Mouse (Mus musculus): ENCODE measurements around the gene Hoxd3. TPM values are rescaled to one million over a fixed set of nuclear protein-coding genes. Genes with fewer than 3 reads are reported as not detected.
A peak's percentile ranks its signal among the peaks of the same experiment; 100 is the strongest.

The Hoxd3 gene
- polyA plus RNA-seq, 1 experiment from 2014 or later: 0.07 TPM

GRCm38 (mm10) chr2:74752431-74753174, 40.9 kb downstream of the Hoxd3 start:
- no peaks in the 10 kb centered on the region for H3K36me3 ChIP-seq (ENCODE audit: control insufficient read depth, insufficient read depth, low read length)
- DNase-seq (ENCODE audit: low spot score, missing footprints): peak; percentile 96
- WGBS: 1% methylated on average over 45 of the region's 45 CpGs
- H3K4me1 ChIP-seq (ENCODE audit: control insufficient read depth, insufficient read depth, low read length): peaks cover 9% of the 10 kb centered on the region
- H3K27me3 ChIP-seq (ENCODE audit: control insufficient read depth, insufficient read depth, low read length): peaks cover 83% of the 10 kb centered on the region
- H3K27ac ChIP-seq (ENCODE audit: low read depth, low read length): no peak overlapping the region
- ATAC-seq (ENCODE audit: low FRiP score): no peak
- H3K4me2 ChIP-seq: peak overlapping the region; percentile 33
- H3K4me3 ChIP-seq (ENCODE audit: low read depth, low read length): peak overlapping the region; percentile 13
- no peak overlapping the region for H3K9ac ChIP-seq (ENCODE audit: low read length)
- H3K9me3 ChIP-seq (ENCODE audit: control insufficient read depth, low read length): no peaks in the 10 kb centered on the region

DNA sequence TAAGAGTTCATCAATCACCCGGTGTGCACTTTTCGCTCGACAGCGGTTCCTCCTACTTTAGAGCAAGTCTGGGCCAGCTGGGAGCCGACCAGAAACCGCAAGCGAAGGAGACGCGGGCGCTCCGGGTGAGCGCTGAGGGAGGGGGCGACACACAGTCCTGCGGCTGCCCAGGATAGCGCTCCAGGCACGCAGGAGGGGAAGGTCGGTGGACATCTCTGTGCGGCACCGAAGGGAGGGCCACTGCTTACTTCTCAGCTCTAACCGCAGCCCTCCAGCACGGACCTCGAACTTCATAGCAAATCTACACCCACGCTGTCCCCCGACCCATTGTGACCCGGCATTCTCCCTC, 41.4 kb downstream of the Hoxd3 start:
- no peak for ATAC-seq (ENCODE audit: low FRiP score)
- H3K4me3 ChIP-seq (ENCODE audit: low read depth, low read length): peak overlapping the region; percentile 13
- 0% methylated on average over 25 of the region's 25 CpGs for WGBS
- no peak overlapping the region for H3K27ac ChIP-seq (ENCODE audit: low read depth, low read length)
- peaks cover 9% of the 10 kb centered on the region for H3K4me1 ChIP-seq (ENCODE audit: control insufficient read depth, insufficient read depth, low read length)
- H3K27me3 ChIP-seq (ENCODE audit: control insufficient read depth, insufficient read depth, low read length): peaks cover 80% of the 10 kb centered on the region
- H3K4me2 ChIP-seq: peak overlapping the region; percentile 33
- H3K9ac ChIP-seq (ENCODE audit: low read length): no peak overlapping the region
- H3K9me3 ChIP-seq (ENCODE audit: control insufficient read depth, low read length): no peaks in the 10 kb centered on the region
- no peaks in the 10 kb centered on the region for H3K36me3 ChIP-seq (ENCODE audit: control insufficient read depth, insufficient read depth, low read length)
- no peak for DNase-seq (ENCODE audit: low spot score, missing footprints)

DNA sequence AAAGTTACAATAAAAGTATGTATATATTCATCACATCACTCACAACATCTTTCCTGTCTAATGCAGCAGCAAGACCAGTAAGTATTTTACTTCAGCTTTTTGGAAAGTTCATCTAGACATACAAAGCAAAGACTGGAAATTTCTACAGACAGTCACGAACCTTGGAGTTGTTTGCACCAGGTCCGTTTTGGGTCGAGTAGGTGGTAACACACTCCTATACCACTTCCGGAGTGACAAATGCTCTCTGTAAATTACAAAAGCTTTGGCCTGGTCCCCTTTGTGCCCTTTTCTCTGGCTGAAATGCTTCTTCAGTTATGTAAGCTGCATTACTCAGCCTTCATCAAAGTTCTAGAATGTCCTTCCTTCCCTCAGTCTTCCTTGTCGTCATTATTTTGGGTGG, 42.0 kb downstream of the Hoxd3 start:
- WGBS: 14% methylated on average over 5 of the region's 5 CpGs
- H3K4me2 ChIP-seq: no peak overlapping the region
- no peak for ATAC-seq (ENCODE audit: low FRiP score)

DNA sequence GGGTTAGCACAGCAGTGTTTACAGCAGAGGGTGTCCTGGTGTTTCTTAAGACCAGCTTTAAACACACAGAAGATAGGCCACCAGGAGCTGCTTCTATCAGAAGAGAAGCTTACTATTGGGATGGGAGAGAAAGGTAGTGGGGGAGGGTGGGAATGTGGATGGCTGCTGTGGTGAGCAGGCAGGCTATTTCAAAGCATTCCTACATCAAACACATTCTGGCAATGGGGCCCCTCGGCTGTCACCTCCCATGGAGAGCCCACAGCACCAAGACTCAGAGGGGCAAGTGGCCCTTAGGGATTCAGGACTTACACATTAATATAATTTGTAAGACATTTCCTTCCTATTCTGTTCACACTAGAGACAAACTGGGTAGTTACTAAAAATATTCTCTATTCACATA, 48.4 kb downstream of the Hoxd3 start:
- Histone ChIP-seq H3K4me3 (ENCODE audit: low read depth, low read length) (no peak overlapping the region), H3K27ac (ENCODE audit: low read depth, low read length) (no peak overlapping the region), H3K27me3 (ENCODE audit: control insufficient read depth, insufficient read depth, low read length) (peaks cover 74% of the 10 kb centered on the region), H3K4me2 (no peak overlapping the region), H3K36me3 (ENCODE audit: control insufficient read depth, insufficient read depth, low read length) (no peaks in the 10 kb centered on the region), H3K9me3 (ENCODE audit: control insufficient read depth, low read length) (no peaks in the 10 kb centered on the region), H3K4me1 (ENCODE audit: control insufficient read depth, insufficient read depth, low read length) (peaks cover 14% of the 10 kb centered on the region), H3K9ac (ENCODE audit: low read length) (no peak overlapping the region)
- ATAC-seq (ENCODE audit: low FRiP score) (no peak), DNase-seq (ENCODE audit: low spot score, missing footprints) (peak; percentile 83)
- 0% methylated on average over 1 of the region's 1 CpGs for WGBS

More for the DNA sequence above, 42.0 kb downstream of the Hoxd3 start:
- no peaks in the 10 kb centered on the region for H3K36me3 ChIP-seq (ENCODE audit: control insufficient read depth, insufficient read depth, low read length)
- H3K4me1 ChIP-seq (ENCODE audit: control insufficient read depth, insufficient read depth, low read length): peaks cover 9% of the 10 kb centered on the region
- H3K9me3 ChIP-seq (ENCODE audit: control insufficient read depth, low read length): no peaks in the 10 kb centered on the region
- H3K9ac ChIP-seq (ENCODE audit: low read length): no peak overlapping the region
- peak; percentile 90 for DNase-seq (ENCODE audit: low spot score, missing footprints)
- H3K4me3 ChIP-seq (ENCODE audit: low read depth, low read length): no peak overlapping the region
- peaks cover 80% of the 10 kb centered on the region for H3K27me3 ChIP-seq (ENCODE audit: control insufficient read depth, insufficient read depth, low read length)
- no peak overlapping the region for H3K27ac ChIP-seq (ENCODE audit: low read depth, low read length)

- Histone ChIP-seq H3K9ac (ENCODE audit: low read length) (no peak overlapping the region), H3K4me2 (no peak overlapping the region), H3K4me1 (ENCODE audit: control insufficient read depth, insufficient read depth, low read length) (peaks cover 14% of the 10 kb centered on the region), H3K4me3 (ENCODE audit: low read depth, low read length) (no peak overlapping the region), H3K9me3 (ENCODE audit: control insufficient read depth, low read length) (no peaks in the 10 kb centered on the region), H3K27ac (ENCODE audit: low read depth, low read length) (no peak overlapping the region), H3K36me3 (ENCODE audit: control insufficient read depth, insufficient read depth, low read length) (no peaks in the 10 kb centered on the region), H3K27me3 (ENCODE audit: control insufficient read depth, insufficient read depth, low read length) (peaks cover 74% of the 10 kb centered on the region)
- ATAC-seq (ENCODE audit: low FRiP score) (no peak), DNase-seq (ENCODE audit: low spot score, missing footprints) (peak; percentile 90)
- WGBS: 6% methylated on average over 13 of the region's 13 CpGs
Measured at GRCm38 (mm10) chr2:74761941-74762340, 50.2 kb downstream of the Hoxd3 start.

GRCm38 (mm10) chr2:74762522-74763244, 51.0 kb downstream of the Hoxd3 start, which contains the start of gene Hoxd1:
Gene Hoxd1 (plus strand): TSS chr2:74762980.
- Histone ChIP-seq H3K36me3 (ENCODE audit: control insufficient read depth, insufficient read depth, low read length) (no peaks in the 10 kb centered on the region), H3K4me1 (ENCODE audit: control insufficient read depth, insufficient read depth, low read length) (peaks cover 14% of the 10 kb centered on the region), H3K27ac (ENCODE audit: low read depth, low read length) (no peak within 1 kb of the TSS), H3K9ac (ENCODE audit: low read length) (no peak within 1 kb of the TSS), H3K4me2 (peak within 1 kb of the TSS; percentile 72), H3K27me3 (ENCODE audit: control insufficient read depth, insufficient read depth, low read length) (peaks cover 74% of the 10 kb centered on the region), H3K9me3 (ENCODE audit: control insufficient read depth, low read length) (no peaks in the 10 kb centered on the region), H3K4me3 (ENCODE audit: low read depth, low read length) (peak within 1 kb of the TSS; percentile 45)
- ATAC-seq (ENCODE audit: low FRiP score) (peak; percentile 86), DNase-seq (ENCODE audit: low spot score, missing footprints) (peak; percentile 95)
- WGBS: under 1% methylated on average over 56 of the region's 61 CpGs

- H3K4me3 ChIP-seq (ENCODE audit: low read depth, low read length): peak overlapping the region; percentile 45
- H3K27me3 ChIP-seq (ENCODE audit: control insufficient read depth, insufficient read depth, low read length): peaks cover 70% of the 10 kb centered on the region
- DNase-seq (ENCODE audit: low spot score, missing footprints) (peak; percentile 91), ATAC-seq (ENCODE audit: low FRiP score) (peak; percentile 52; the same call in 1 of the 2 replicates)
- H3K9me3 ChIP-seq (ENCODE audit: control insufficient read depth, low read length): no peaks in the 10 kb centered on the region
- no peak overlapping the region for H3K9ac ChIP-seq (ENCODE audit: low read length)
- WGBS: 2% methylated on average over 53 of the region's 53 CpGs
- H3K4me2 ChIP-seq: peak overlapping the region; percentile 72
- no peak overlapping the region for H3K27ac ChIP-seq (ENCODE audit: low read depth, low read length)
- H3K36me3 ChIP-seq (ENCODE audit: control insufficient read depth, insufficient read depth, low read length): no peaks in the 10 kb centered on the region
- H3K4me1 ChIP-seq (ENCODE audit: control insufficient read depth, insufficient read depth, low read length): peaks cover 14% of the 10 kb centered on the region
Measured at GRCm38 (mm10) chr2:74763245-74763735, 51.6 kb downstream of the Hoxd3 start.

GRCm38 (mm10) chr2:74763976-74764375, 52.2 kb downstream of the Hoxd3 start:
- peaks cover 66% of the 10 kb centered on the region for H3K27me3 ChIP-seq (ENCODE audit: control insufficient read depth, insufficient read depth, low read length)

DNA sequence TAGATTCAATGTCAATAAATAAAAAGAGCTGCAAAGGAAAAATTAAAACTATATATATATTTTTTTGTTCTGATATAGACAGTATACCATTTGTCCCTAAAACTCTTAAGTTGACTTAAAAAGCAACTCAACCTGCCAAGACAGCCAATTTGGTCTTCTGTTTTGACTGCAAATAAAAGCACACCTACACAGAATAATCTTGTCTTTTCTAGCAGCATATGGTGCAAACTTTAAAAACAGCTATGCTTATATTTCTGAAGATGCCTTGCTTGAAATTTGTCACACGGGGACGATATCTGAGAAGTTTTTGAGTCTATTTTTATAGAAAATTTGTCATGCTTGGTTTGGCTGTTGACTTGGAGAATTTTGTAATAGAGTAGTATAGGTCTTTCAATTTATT, 62.6 kb downstream of the Hoxd3 start:
- WGBS: 91% methylated on average over 2 of the region's 2 CpGs
- Histone ChIP-seq H3K27me3 (ENCODE audit: control insufficient read depth, insufficient read depth, low read length) (no peaks in the 10 kb centered on the region), H3K9ac (ENCODE audit: low read length) (no peak overlapping the region), H3K4me3 (ENCODE audit: low read depth, low read length) (no peak overlapping the region), H3K9me3 (ENCODE audit: control insufficient read depth, low read length) (no peaks in the 10 kb centered on the region), H3K36me3 (ENCODE audit: control insufficient read depth, insufficient read depth, low read length) (no peaks in the 10 kb centered on the region), H3K4me2 (no peak overlapping the region), H3K27ac (ENCODE audit: low read depth, low read length) (no peak overlapping the region), H3K4me1 (ENCODE audit: control insufficient read depth, insufficient read depth, low read length) (no peaks in the 10 kb centered on the region)
- no peak for DNase-seq (ENCODE audit: low spot score, missing footprints)
- ATAC-seq (ENCODE audit: low FRiP score): no peak

More at GRCm38 (mm10) chr2:74763976-74764375, 52.2 kb downstream of the Hoxd3 start:
- H3K27ac ChIP-seq (ENCODE audit: low read depth, low read length): no peak overlapping the region
- H3K4me1 ChIP-seq (ENCODE audit: control insufficient read depth, insufficient read depth, low read length): peaks cover 14% of the 10 kb centered on the region
- H3K4me2 ChIP-seq: no peak overlapping the region
- H3K9me3 ChIP-seq (ENCODE audit: control insufficient read depth, low read length): no peaks in the 10 kb centered on the region
- no peak for ATAC-seq (ENCODE audit: low FRiP score)
- DNase-seq (ENCODE audit: low spot score, missing footprints): peak; percentile 89
- no peak overlapping the region for H3K4me3 ChIP-seq (ENCODE audit: low read depth, low read length)
- no peaks in the 10 kb centered on the region for H3K36me3 ChIP-seq (ENCODE audit: control insufficient read depth, insufficient read depth, low read length)
- no peak overlapping the region for H3K9ac ChIP-seq (ENCODE audit: low read length)
- WGBS: 49% methylated on average over 10 of the region's 10 CpGs
